Mouse (Mus musculus) frontal cortex, adult (tissue): Measurements from ENCODE around the gene Efnb3.

Experiments
- ATAC-seq: cut with Nextera tagmentation; 2 replicates; pipeline ENCODE4 v1.9.2; 2017; ENCODE audit warnings: mild to moderate bottlenecking, moderate library complexity, mixed read lengths; ENCODE audit not compliant: low TSS enrichment

Efnb3 gene

DNA sequence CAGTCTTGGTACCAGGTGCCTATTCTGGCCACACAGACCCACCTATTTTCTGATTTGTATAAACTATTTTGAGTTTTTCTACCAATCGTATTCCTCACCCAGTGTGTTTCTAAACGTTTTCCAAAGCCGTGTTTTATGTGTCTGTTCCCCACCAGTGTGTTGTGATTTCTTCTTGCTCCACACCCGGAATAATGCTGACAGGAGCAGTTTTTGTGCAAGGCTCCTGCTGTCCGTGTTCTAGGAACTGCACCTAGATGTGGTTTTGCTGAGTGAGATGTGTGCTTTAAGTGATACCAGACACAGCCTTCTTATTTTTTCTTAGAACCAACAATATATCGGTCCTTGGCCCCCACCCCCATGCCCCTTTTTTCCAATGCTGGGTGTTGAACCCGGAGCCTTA, 24.0 kb upstream of the Efnb3 start:
- ATAC-seq = no peak

DNA sequence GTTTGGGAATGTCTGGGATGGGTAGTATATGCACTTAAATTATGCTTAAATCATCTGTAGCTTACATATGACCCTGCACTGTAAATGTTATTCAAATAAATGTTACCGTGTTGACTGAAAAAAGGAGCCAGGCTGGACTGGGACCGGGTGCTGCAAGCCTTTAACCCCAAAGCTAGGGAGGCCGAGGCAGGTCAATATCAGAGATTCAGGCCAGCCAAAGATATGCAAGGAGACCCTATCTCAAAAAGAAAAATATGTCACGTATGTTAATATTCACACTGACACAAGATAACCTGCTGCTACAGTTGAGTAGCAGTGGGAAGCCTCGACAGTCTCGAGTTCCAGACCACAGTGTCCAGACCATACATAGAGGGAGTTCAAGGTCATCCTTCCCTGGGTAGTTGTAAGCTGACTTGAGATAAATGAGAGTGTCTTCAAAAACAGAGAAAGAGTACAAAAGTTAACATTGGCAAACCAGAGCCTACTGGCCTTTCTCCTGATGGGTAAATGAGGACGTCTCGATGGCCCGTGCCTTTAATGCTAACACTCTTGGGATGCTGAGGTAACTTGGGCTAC, 22.3 kb upstream of the Efnb3 start:
- ATAC-seq = no peak

- ATAC-seq = no peak
Measured at GRCm38 (mm10) chr11:69581814-69582213, 21.8 kb upstream of the Efnb3 start.

GRCm38 (mm10) chr11:69581147-69581688, 21.2 kb upstream of the Efnb3 start:
- ATAC-seq = peak; percentile 81

- ATAC-seq = no peak
Measured at GRCm38 (mm10) chr11:69580572-69581146, 20.7 kb upstream of the Efnb3 start.

- peak; percentile 24; the same call in 1 of the 2 replicates for ATAC-seq
Measured at GRCm38 (mm10) chr11:69580091-69580514, 20.1 kb upstream of the Efnb3 start, which contains the start of the genes Wrap53 and Trp53. Gene Wrap53, minus strand, starts transcription at chr11:69580255. Gene Trp53, plus strand, starts transcription at chr11:69580359.

DNA sequence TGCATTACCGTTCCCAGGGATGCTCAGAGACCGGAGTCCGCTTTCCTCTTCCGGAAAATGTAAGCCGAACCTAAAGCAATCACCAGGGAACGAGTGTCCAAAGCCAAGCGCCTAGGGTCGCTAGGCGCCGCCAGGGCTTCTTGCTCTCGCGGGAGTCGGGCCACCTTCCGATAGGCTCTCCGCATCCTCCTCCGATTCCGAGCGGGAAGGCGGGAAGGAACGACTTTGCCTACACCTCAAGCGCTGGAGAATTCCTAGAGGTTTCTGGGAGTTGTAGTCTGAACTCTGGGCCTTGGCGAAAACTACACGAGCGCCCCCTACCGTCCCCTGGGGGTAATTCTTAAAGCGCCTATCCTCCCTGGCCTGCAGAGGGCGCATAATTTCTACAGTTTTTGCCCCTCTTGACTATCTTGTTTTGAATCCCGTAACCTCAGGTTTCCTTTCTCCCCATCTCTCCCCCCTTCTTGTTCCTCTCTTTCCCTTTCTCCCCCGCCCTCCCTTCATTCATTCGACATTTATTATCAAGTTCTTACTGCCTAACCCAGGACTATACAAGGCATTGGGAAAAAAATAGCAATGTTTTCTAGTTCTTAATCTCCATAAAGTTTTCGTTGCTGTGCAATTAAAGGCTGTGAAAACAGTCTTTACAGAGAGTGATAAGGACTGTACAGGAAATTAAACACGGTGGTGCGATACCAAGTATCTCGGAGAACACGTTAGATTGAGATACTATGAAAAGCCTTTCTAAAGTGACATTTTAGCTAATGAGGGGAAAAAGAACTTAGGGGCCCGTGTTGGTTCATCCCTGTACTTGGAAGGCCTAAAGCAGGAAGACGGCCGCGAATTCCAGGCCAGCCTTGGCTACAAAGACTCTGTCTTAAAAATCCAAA, 19.4 kb upstream of the Efnb3 start:
- peak; percentile 89 for ATAC-seq

DNA sequence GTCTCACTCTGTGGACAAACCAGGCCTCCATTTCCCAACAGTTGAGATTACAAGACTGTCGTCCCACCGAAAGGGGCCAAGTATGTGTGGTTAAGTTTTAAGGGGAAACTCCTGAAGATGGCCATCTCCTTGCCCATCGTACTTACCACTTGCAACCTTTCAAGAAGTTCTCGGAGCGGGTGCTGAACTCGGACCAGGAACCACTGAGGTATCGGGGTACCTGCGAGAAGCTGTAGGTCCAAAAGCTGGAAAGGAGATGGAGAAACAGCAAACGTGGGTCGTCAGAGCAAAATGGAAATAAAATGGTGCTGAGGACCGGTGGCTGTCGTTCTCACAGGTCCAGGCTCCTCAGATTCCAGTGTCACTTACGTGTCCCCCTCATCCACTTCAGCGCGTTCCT, 18.3 kb upstream of the Efnb3 start:
- ATAC-seq = no peak

- no peak for ATAC-seq
Measured at GRCm38 (mm10) chr11:69576307-69576706, 16.3 kb upstream of the Efnb3 start.

GRCm38 (mm10) chr11:69575220-69575619, 15.2 kb upstream of the Efnb3 start:
- ATAC-seq = no peak

GRCm38 (mm10) chr11:69565131-69565530, 5.1 kb upstream of the Efnb3 start:
- ATAC-seq = no peak

DNA sequence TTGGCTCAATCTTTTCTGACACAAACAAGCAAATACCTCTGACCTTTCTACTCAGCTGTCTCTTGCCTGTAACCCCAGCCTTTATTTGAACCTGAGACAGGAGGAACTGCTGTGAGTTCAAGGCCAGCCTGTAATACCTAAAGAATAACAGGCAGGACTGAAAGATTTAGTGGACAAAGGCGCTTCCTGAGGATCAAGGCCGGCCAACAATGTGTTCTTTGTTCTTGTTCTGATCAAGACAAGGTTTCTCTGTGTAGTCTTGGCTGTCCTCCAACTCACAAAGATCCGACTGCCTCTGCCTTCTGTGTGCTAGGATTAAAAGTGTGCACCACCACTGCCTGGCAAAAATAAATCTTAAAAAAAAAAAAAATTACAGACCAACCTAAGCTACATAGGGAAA, 4.4 kb upstream of the Efnb3 start:
- ATAC-seq = no peak

GRCm38 (mm10) chr11:69563373-69563772, 3.4 kb upstream of the Efnb3 start:
- no peak for ATAC-seq

DNA sequence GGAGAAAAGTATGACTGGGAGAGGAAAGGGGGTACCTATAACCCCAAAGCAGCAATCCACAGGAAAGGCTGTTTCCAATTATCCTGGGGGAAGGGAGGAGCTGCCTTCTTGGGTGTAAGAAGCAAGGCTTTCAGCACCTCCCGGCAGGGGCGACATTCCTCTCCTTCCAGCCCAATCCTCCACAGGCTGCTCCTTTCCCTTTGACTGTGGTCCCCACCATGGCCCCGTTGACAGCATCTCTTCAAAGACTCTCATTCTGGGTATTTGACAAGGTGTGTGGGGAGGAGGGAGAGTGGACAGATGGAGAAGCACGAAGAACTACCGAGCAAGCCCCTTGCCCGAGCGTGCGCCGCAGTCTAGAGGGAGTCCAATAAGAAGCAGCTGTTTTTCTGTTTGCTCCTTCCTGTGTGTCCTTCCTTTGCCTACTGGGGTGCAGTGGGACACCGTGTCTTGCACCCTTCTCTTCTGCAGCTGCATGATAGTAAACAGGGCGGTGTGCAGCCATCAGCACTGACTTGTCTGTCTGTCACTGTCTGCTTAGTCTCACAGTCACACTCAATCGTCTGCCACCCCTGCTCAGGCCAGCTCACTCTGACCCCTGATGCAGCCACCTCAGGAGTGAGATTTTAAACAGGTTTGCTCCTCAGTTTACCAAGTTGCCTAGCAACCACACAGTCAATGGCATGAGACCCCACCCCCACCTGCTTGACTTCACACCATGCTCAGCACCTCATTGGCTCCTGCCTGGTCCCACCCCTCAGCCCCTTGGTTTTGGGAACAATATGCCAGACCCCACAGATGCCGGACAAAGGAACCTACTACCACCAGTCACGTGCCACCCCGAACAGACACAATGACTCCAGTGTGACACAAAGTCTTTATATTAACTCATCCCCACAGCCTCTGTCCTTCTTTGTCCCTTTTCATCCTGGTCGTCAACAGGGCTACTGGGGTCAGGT, 1.2 kb upstream of the Efnb3 start:
- peak; percentile 25; the same call in 1 of the 2 replicates for ATAC-seq

DNA sequence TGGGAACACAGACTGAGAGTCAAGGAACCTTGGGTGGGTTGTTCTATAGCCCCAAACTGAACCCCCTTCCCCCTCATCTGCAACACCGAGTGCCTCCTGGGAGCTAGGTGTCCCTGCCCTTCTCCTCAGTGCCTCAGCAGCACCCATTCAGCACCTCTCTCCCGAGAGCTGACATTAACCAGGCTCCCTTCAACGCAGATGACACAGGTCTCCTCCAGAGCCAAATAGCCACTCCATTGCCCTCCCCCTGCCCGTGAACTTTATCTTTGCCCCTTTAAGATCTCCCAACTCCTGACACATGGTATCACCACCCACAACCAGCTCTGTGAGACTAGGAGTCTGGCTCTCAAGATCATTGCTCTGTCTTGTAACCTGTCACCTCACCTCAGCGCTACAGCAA, 822 bp downstream of the Efnb3 start:
- ATAC-seq = no peak

DNA sequence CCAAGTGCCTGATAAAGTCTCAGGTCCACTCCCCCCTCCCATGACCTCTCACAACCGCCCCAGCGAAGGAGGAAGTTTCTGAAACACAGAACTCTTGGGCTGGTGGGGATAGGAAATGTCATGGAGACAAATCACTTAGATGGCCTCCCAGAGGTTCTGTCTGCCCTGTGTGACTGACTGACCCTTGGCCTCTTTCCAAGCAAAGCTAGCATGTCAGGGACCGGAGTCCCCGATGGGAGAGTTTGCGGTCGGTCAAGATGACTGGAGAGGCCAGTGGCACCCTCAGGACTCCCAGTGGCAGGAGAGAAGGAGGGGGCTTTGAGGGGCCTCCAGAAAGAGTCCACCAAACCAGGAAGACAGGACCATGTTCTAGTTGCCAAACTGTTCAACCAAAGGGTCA, 1.2 kb downstream of the Efnb3 start:
- no peak for ATAC-seq

DNA sequence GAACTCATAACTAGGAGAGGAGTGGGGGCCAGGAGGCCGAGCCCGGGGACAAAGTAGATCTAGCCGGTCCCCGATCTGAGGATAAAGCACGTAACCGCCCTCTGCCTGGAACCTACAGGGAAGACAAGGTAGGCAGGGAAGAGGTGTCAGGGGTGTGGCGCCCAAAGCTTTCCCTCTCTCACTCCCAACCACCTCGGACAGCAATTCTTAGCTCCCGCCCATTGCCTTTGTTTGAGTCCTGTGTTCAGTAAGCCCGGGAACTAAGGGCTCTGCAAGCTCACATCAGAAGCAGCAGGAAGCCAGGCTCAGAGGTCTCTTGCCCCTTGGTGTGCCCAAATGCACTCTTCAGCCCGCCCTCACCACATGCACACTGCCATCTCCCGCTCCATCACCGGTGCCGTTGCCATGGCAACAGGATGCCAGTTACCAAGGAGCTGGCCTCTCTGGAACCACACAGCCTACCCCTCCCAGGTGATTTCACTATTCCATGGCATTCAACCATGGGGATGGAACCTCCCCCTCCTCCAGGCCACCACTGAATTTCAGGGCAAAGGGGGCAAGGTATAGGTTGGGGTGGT, 2.5 kb downstream of the Efnb3 start:
- no peak for ATAC-seq

DNA sequence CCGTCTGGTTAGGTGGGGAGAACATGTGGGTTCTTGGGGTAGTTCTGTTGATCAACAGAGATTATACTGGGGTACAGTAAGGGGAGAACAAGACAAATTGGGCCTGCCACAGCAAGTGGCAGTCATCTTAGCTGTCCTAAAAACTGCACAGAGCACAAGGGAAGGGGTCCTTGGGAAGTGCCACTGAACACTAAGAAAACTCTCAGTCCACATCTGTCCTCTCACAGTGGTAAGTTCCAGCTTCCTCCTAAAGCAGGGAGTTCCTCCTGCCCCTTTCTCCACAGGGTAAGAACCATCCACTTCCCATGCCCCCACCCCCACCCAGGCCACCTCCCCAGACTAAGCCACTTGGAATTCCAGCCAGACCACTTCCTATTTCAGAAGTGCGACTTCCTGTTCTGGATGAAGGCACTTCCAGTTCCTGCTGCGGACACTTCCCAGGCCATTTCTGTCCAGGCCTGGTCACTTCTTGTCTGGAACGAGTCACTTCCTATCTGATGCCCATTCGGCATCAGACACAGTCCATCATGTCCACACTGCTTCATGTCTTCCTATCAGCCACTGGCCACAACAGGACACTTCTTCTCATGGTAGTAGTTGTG, 5.4 kb downstream of the Efnb3 start:
- ATAC-seq = no peak

GRCm38 (mm10) chr11:69553341-69553721, 6.7 kb downstream of the Efnb3 start:
- ATAC-seq = no peak

- peak; percentile 62; the same call in 1 of the 2 replicates for ATAC-seq
Measured at GRCm38 (mm10) chr11:69552622-69553340, 7.2 kb downstream of the Efnb3 start.
